Mouse (Mus musculus) CD8-positive naive resting alpha-beta T cell, adult 2 months (primary cell): ENCODE measurements around the gene Lce1a1.
"Not testable (repeated sequence)": the region's sequence is repeated elsewhere in the genome, so short reads cannot be mapped to it uniquely, and the experiment has no call there.

Experiments used
- DNase-seq, 2 experiments: peaks; one replicate each; pipeline ENCODE4 v3.0.0; 2022; ENCODE audit warnings: low read depth in 2 of 2, low spot score in 2 of 2

The Lce1a1 gene

DNA sequence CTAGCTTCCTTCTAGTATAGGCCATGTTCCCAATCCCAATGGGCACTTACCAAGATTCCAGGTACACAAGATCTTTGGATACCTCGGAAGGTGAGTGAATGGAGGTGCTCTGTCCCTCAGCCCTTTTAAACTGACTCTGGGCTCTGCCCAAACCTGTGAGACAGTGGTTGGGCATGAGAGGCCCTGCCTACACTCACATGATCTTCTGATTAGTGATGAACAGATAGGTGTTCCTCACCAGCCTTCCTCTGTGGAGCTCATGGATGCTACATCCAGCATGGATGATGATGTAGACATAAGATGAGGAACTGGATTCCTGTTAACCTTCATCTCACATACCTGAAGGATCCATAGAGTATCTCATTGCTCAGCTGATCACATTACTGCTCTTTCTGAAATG is at the start of gene Lce1a1:
Gene Lce1a1, minus strand, starts transcription at position 101 of the 400 bp plus-strand sequence.
- DNase-seq = no peak

GRCm38 (mm10) chr3:92694613-92695012 is 46.5 kb upstream of the Lce1a1 start:
- no peak for DNase-seq

- no peak for DNase-seq
Observed at GRCm38 (mm10) chr3:92691688-92692087, 43.6 kb upstream of the Lce1a1 start.

GRCm38 (mm10) chr3:92689154-92689553 is 41.0 kb upstream of the Lce1a1 start:
- not testable (repeated sequence) for DNase-seq

- no peak for DNase-seq
Observed at GRCm38 (mm10) chr3:92687110-92687509, 39.0 kb upstream of the Lce1a1 start, which contains the start of gene Lce1d. Gene Lce1d, minus strand, starts transcription at chr3:92687210.

- DNase-seq = no peak
Observed at GRCm38 (mm10) chr3:92678947-92679346, 30.8 kb upstream of the Lce1a1 start, which contains the start of gene Lce1c. Gene Lce1c, plus strand, starts transcription at chr3:92679247.

DNA sequence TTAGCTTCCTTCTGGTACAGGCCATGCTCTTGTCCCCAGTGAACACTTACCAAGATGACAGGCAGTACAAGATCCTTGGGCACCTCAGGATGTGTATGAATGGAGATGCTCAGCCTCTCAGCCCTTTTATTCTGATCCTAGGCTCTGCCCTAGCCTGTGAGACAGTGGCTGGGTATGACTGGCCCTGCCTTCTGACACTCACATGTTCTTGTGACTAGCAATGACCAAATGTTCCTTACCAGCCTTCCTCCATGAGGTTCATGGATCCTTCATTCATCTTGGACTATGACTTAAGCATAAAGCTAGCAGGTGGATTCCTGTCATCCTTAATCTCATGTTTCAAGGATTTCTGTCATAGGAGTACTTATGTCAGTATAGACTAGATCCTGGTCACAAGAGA is 22.1 kb upstream of the Lce1a1 start, which contains the start of gene Lce1a2:
Gene Lce1a2, minus strand, starts transcription at position 101 of the 400 bp plus-strand sequence.
- DNase-seq = no peak

- DNase-seq = no peak
Observed at GRCm38 (mm10) chr3:92656826-92657225, 8.7 kb upstream of the Lce1a1 start, which contains the start of gene Lce1b. Gene Lce1b, minus strand, starts transcription at chr3:92656926.

DNA sequence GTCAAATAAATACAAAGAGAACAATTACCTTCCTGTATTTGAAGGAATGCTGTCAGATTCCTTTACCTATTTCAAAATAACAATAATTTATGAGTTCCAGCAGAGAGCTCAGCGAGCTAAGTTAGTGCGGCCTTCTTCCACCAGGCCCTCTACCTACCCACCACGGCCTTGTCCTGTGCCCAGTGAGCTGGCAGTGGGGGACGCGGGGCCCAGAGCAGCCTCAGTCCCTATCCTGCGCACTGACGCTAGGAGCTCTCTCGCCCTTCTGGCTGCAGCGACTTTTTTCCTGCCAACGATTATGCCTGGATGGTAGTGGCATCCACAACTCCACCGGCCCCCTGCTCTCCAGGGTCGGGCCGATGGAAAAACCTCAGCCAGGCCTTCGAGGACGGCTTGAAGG is 8.3 kb downstream of the Lce1a1 start:
- no peak for DNase-seq

DNA sequence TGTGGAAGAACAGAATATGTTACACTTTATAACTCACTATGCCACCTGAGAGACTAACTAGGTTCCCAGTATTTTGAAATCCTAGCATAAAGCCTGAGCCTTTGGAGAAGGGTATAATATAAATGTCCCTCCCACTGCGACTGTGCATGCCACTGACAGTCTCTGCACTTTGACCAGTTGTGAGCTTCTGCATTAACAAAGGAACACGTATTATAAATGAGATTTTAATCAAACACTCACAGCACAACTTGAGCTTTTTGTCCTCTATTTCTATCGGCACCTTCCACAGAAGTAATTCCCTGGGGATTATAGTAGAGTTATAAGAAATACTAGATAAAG is 9.5 kb downstream of the Lce1a1 start:
- DNase-seq = no peak

- no peak for DNase-seq
Observed at GRCm38 (mm10) chr3:92637745-92638652, 10.1 kb downstream of the Lce1a1 start.

GRCm38 (mm10) chr3:92621560-92621959 is 26.5 kb downstream of the Lce1a1 start, which contains the start of gene Lce6a:
Gene Lce6a, minus strand, starts transcription at chr3:92621660.
- DNase-seq = no peak

GRCm38 (mm10) chr3:92609804-92610203 is 38.3 kb downstream of the Lce1a1 start:
- DNase-seq = no peak

GRCm38 (mm10) chr3:92607392-92607791 is 40.7 kb downstream of the Lce1a1 start, which contains the start of gene 2210017I01Rik:
Gene 2210017I01Rik, minus strand, starts transcription at chr3:92607492.
- DNase-seq = no peak

DNA sequence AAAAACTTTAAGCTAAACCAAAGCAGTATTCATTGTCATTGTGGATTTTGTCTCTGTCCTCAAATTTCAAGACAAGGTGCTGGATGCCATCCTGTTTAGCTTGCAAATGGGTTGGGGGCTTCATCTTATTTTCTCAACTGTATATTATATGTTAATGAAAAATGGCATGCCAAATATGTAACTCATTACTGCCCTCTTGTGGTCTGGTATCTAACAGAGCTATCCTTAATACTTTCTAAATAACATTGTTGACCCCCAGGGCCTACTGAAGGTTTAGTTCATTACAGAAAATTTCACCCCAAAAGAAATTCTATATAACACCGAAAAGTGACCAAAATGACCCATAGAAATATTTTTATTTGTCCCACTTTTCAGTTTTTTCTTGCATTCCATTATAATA is 45.9 kb downstream of the Lce1a1 start:
- DNase-seq = no peak

- no peak for DNase-seq
Observed at GRCm38 (mm10) chr3:92600456-92600855, 47.7 kb downstream of the Lce1a1 start.

DNA sequence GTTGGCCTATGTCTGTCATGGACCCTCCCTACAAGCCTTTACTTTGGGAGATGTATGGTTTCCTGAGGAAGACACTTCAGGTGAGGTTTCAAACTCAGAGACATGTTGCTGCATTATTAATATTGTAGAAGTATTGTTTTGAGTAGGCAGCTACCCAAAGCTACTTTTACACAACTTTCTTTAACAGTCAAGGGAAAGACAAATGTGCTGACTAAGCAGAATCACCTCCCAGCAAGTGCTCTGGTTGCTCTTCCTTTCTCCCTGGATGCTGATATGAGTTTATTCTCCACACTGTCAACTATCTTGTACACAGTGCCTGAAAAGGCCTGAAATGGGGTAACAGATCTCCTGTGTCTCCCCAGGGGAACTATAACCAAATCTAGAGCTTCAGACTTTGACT is 48.1 kb downstream of the Lce1a1 start:
- no peak for DNase-seq

DNA sequence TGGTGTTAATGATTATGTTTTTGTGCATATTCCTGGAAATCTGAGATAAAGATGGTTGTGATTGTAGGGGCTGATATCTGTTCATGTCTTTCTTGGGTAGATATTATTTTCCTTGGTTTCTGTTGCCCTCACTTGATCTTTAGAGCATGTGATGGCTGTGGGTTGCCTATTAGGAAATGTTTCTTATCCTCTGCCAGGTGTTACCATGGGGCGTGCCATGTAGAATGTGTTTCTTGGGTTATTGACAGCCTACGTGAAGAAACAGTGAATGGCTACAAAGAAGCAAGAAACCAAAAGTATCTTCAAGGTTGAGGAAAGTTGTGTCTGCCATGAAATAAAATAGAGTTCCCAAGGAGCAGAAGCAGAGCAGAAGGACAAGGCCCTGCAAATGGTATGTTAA is 49.7 kb downstream of the Lce1a1 start:
- no peak for DNase-seq
